Mouse (Mus musculus) embryonic stem cell, embryonic (primary cell): Measurements from ENCODE around the gene Dusp8.

ENCODE experiments used
- CTCF ChIA-PET, 4 experiments: fragments of 300-600 bp in 2 of 4; fragments of 350-600 bp in 2 of 4; sonication (Branson Sonifier 250); formaldehyde crosslinking; loops; one replicate each; lab custom pipeline; 2022; ENCODE audit warnings: inconsistent platforms in 2 of 4; lab: Charles Lee
- POLR2A ChIA-PET, 4 experiments: fragments of 300-600 bp in 2 of 4; fragments of 350-600 bp in 2 of 4; sonication (Branson Sonifier 250); formaldehyde crosslinking; loops; one replicate each; lab custom pipeline; 2022; ENCODE audit warnings: antibody characterized with exemption in 4 of 4, inconsistent platforms in 1 of 4; lab: Charles Lee

Gene Dusp8

DNA sequence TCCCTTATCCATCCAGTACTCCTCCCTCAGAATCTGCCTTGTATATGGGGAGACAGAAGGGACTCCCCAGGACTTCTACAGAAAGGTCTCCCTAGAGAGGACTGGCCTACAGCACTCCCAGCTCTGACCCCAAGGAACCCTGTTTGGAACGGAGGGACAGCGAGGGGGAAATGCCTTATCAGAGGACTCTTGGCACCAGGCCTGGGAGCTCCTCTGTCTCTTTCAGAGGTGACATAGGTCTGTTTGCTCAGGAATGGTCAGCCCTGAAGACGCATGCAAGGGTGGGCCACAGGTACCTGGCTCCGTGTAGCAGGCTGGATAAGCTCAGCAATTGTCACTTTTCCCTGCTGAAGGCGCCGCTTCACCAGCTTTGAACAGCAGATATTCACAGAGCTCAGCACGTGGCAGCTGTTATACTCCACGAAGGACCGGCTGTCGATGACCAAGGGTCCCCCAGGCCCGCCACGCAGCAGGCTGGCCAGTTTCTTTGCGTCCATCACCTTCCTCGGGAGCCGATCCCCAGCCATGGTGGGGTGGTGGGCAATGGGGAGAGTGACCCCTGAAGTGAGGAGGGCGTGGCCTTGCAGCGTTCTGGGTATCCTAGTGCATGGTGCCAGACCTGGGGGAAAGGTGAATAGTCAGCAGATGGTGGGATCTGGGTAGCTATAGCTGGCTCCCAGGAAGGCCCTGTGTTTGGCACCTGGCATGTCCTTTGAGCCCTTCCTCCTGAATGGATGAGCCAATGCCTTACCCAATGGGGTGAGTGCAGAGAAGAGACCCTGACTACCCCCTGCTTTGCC lies 5.8 kb downstream of the Dusp8 start:
- ChIA-PET CTCF (interaction anchor here in 2 of 4 experiments (0.6 to 1.1 kb wide), 5 partner anchors 8 to 964 kb away, joined by 3 to 10 read pairs (median 3); no protein-coding TSS in a partner anchor), POLR2A (interaction anchor here in 3 of 4 experiments (0.5 to 1.7 kb wide), 4 partner anchors 8 to 695 kb away, joined by 3 to 10 read pairs (median 4); no protein-coding TSS in a partner anchor)

DNA sequence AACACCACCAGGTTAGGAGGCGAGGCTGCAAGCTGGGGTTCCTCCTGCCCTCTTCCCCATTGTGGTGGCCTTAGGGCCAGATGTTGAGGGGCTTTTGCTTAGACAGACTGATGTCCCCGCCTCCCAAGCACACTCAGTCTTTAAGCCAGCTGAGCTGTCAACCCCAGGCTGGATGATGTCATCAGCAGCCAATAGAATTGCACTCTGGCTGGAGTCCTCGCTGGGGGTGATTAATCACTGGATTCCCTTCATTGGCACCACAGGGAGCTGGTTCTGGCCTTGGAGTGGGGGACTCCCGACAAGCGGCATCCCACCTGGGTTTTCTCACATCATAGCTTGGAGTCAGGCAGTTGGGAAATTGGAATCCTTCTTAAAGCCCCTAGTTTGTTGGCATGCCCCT lies 6.8 kb downstream of the Dusp8 start:
- ChIA-PET POLR2A (interaction anchor here in 2 of 4 experiments (0.6 to 1.7 kb wide), 2 partner anchors 187 to 393 kb away, joined by 3 to 4 read pairs; no protein-coding TSS in a partner anchor), CTCF (interaction anchor here in 3 of 4 experiments (0.6 to 1.1 kb wide), 3 partner anchors 9 to 136 kb away, joined by 3 to 10 read pairs (median 4); no protein-coding TSS in a partner anchor)

DNA sequence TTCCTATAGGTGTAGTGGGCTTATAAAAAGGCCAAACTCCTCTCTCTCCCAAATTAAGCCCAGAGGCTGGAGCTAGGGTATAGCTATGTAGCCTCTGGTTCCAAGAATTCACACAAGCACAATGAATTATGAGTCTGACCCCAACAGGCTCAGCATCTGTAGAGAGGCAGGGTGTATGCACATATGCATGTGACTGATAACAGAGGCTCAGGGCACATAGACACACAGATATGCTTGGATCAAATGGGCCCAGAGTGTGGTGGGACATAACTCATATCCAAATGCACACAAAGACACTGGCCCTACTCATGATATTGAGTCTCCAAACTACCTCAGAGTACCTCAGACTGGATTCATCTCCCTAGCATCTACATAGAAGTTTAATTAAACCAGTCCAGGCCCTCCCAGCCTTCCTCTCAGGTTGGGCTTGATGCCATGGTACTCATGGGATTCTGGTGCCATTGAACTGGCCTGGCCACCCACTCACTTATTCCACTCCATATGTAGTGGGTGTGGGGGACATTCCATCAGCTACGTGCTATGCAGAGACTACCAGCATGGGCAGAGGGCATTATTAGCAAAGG lies 8.5 kb downstream of the Dusp8 start:
- CTCF ChIA-PET = interaction anchor here in 2 of 4 experiments (0.7 to 1.8 kb wide), 2 partner anchors 11 to 229 kb away, joined by 6 to 8 read pairs; no protein-coding TSS in a partner anchor
- POLR2A ChIA-PET = no interaction called here

DNA sequence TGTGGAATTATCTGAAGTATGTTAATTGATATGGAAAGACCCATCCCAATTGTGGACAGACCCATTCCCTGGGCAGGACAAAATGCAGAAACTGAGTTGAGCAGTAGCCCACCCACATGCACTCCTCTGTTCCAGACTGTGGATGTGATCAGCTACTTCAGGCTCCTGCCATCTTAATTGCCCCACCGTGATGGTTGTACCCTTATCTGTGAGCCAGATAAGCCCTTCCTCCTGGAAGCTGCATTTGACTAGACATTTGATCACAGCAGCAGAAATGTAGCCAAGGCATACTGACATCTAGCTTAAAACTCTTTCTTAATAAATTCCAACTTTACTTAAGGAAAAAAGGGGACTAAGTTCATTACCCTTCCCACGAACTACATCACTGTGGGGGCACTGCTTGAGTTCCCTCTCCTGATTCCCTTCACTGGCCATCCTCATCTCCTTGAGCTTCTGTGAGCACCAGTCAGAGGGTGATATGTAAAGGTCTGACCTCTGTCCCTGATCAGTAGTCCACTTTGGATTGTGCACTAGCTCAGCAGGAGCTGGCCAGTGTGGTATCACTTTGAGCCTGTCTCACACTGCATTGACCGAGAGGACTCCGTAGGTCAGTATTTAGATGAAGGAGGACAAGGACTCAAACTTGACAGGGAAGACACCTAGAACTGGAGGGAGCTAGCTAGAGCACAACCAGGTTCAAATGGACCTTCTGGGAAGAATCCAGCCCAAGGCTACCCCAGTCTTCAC lies 9.3 kb downstream of the Dusp8 start:
- POLR2A ChIA-PET = interaction anchor here in 3 of 4 experiments (0.9 to 6.1 kb wide), 3 partner anchors 8 to 9 kb away, joined by 3 to 30 read pairs (median 7); partner anchors contain the start of gene Dusp8 (in 2 of the 3)
- CTCF ChIA-PET = interaction anchor here in 2 of 4 experiments (0.5 to 1.8 kb wide), 2 partner anchors 11 to 331 kb away, joined by 4 to 6 read pairs; no protein-coding TSS in a partner anchor

DNA sequence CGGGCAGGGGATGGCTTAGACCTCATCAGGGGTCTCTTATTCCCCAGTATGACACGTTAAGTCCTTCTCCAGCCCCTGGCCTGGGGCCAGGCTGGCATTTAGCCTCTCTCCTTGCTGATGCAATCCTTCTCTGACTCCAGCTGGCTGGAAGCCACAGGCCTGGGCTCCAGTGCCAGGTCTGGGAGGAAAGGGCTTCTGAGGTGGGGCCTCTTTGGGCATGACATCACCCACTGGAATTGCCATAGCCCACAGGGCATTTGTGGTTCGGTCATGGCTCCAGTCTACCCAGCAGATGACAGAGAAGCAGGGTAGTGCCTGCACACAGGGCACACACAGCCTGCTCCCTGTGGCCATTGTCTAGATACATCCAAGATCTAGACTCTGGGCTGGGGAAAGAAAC lies 10.8 kb downstream of the Dusp8 start:
- CTCF ChIA-PET = interaction anchor here in 3 of 4 experiments (0.6 to 2.9 kb wide), 6 partner anchors 10 to 155 kb away, joined by 3 to 11 read pairs (median 4); partner anchors contain the start of gene Dusp8 (in 2 of the 3)
- POLR2A ChIA-PET = interaction anchor here in 2 of 4 experiments (0.8 to 6.1 kb wide), 3 partner anchors 10 to 14 kb away, joined by 3 to 30 read pairs (median 7); partner anchors contain the start of gene Dusp8 (in 1 of the 2)

DNA sequence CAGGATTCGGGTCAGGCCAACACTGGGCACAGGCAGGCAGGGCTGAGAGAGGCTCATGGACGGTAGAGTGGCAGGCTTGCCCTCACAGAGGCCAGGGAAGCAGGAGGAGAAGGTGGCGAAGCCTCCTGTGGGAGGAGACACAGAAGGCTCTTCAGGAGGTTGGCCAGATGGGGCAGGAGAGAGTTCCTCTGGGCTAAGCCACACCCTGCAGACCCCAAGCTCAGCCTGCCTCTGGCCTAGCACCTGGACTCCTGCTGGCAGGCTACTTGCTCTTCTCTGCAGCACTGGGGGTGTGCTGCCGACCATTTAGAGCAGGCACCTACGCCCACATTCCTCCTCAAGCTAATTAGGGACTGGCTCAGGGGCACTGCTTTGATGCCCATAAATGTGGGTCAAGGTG lies 11.2 kb downstream of the Dusp8 start:
- CTCF ChIA-PET = interaction anchor here in 3 of 4 experiments (0.6 to 2.9 kb wide), 6 partner anchors 11 to 155 kb away, joined by 3 to 11 read pairs (median 4); partner anchors contain the start of gene Dusp8 (in 2 of the 3)
- POLR2A ChIA-PET = interaction anchor here in 2 of 4 experiments (0.8 to 6.1 kb wide), 3 partner anchors 10 to 13 kb away, joined by 3 to 30 read pairs (median 7); partner anchors contain the start of gene Dusp8 (in 1 of the 2)

DNA sequence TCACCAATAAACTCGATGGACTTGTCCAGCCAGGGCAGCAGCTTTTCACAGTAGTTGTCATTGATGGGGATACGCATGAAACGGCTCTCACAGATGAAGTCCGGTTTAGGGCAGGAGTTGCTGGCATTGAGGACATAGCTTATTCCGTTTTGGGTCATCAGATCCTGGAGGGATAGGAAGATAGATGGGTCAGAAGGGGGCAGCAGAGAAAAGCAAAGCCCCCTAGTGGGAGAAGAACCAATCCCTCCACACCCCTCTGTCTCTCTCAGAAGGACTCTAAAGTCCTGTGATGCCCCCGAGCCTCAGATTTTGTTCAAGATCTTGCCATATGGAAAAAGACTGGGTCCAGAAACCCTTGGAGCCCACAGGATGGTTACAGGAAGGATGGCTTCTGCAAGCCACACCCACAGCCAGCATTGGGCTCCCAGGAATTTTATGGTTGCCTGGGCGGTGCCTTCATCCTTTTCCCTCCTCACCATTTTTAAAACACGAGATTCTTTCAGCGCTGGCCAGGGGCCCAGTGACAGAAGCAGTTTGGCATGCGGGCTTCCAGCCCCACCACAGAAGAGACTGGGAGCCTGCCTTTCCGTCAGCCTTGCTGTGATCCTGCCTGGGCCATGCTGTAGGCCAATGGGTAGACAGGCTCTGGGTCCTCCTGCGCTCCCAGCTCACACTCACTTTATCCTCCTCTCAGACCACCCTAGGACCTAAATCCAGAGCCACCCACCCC lies 11.9 kb downstream of the Dusp8 start:
- POLR2A ChIA-PET = interaction anchor here in 2 of 4 experiments (2.6 to 6.1 kb wide), 2 partner anchors 11 kb away, joined by 7 to 30 read pairs; partner anchors contain the start of gene Dusp8 (in 1 of the 2)

DNA sequence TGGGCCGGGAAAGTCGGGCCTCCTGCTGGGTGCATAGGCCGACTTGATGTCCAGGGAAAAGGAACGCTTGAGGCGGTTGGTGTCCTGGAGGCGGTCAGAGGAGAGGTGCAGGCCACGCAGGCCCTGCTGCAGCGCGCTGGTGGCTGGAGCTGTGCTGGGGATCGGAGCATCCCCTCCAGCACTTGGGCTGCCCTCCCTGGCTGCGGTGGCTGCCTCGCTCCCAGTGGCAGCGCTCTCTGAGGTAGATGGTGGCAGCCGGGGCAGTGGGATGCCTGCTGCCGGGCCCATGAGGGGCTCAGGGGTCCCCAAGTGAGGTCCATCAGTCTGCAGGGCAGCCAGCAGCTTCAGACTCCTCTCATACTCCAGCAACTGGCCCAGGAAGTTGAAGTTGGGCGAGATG lies 13.0 kb downstream of the Dusp8 start:
- ChIA-PET POLR2A (interaction anchor here in 2 of 4 experiments (0.7 to 6.1 kb wide), 5 partner anchors 10 to 54 kb away, joined by 3 to 30 read pairs (median 5); partner anchors contain the start of gene Dusp8 (in 2 of the 2)), CTCF (interaction anchor here (0.5 to 2.9 kb wide), 9 partner anchors 13 to 368 kb away, joined by 3 to 11 read pairs (median 4); partner anchors contain the start of gene Dusp8 (in 2 of the 4))

More for the DNA sequence above, 11.9 kb downstream of the Dusp8 start:
- CTCF ChIA-PET = interaction anchor here (0.6 to 2.9 kb wide), 9 partner anchors 10 to 527 kb away, joined by 3 to 11 read pairs (median 4); no protein-coding TSS in a partner anchor

DNA sequence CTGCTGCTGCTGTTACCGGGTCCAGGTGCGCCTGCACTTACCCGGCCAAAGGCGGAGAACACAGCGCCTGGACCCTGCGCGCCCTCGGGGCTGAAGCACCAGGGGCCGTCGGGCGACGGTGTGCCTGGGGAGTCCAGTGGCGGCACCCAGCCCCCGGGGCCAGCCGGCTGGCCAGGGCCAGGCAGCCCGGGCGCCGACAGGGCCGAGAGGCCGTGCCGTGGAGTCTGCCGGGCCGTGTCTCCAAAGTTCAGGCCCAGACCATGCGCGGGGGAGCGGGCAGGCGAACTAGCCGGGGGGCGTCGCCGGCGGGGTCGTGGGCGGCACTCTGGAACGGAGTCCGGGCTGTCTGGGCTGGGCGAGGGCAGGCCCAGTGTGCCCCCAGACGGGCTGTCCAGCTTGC lies 13.5 kb downstream of the Dusp8 start:
- POLR2A ChIA-PET = interaction anchor here in 3 of 4 experiments (0.6 to 6.1 kb wide), 7 partner anchors 8 to 424 kb away, joined by 3 to 30 read pairs (median 4); partner anchors contain the start of gene Dusp8 (in 2 of the 3)

DNA sequence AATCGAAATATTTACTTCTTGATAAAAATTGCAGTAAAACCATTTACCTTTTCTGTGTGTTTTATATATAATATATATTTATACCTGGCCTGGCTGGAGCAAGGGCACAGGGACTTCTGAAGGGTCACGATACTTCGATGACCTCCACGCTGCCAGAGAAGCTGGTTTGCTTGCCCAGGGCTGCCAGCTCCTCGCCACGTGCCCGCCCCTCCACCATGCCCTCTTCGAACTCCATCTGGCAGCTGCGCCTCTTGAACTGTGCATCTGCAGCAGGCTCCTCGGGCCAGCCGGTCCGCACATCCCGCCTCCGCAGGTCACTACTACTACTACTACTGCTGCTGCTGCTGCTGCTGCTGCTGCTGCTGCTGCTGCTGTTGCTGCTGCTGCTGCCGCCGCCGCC lies 13.9 kb downstream of the Dusp8 start:
- ChIA-PET CTCF (interaction anchor here in 3 of 4 experiments (0.5 to 2.9 kb wide), 7 partner anchors 14 to 1033 kb away, joined by 3 to 11 read pairs (median 3); partner anchors contain the start of gene Dusp8 (in 1 of the 3)), POLR2A (interaction anchor here in 3 of 4 experiments (0.6 to 6.1 kb wide), 10 partner anchors 9 to 423 kb away, joined by 3 to 30 read pairs (median 4); partner anchors contain the start of gene Dusp8 (in 2 of the 3))

More for the DNA sequence above, 13.5 kb downstream of the Dusp8 start:
- CTCF ChIA-PET = interaction anchor here in 3 of 4 experiments (0.5 to 2.9 kb wide), 7 partner anchors 13 to 1033 kb away, joined by 3 to 11 read pairs (median 4); partner anchors contain the start of gene Dusp8 (in 2 of the 3)

DNA sequence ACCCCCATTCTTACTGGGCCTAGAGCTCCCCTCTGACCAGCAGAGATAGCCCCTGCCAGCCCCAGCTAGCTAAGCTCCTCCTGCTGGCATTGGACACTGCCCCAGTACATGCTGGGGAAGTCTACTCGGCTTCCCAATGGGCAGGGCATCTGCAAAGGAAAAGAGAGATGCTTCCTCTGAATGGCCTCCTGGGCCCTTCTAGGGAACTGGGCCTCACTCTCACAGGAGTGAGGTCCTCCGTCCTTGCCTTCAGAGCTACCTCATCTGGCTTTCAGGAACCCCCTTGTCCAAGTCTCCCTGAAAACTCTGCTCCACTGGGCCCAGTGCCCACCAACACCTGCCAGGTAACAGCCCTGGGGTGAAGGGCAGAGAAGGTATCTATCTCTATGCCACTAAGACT lies 14.8 kb downstream of the Dusp8 start:
- CTCF ChIA-PET = interaction anchor here in 1 of 4 experiments (1.7 kb wide), 1 partner anchor 17 kb away, joined by 4 read pairs; no protein-coding TSS in a partner anchor
- POLR2A ChIA-PET = interaction anchor here in 2 of 4 experiments (0.7 to 6.1 kb wide), 7 partner anchors 10 to 203 kb away, joined by 3 to 30 read pairs (median 4); partner anchors contain the start of gene Dusp8 (in 2 of the 2)

DNA sequence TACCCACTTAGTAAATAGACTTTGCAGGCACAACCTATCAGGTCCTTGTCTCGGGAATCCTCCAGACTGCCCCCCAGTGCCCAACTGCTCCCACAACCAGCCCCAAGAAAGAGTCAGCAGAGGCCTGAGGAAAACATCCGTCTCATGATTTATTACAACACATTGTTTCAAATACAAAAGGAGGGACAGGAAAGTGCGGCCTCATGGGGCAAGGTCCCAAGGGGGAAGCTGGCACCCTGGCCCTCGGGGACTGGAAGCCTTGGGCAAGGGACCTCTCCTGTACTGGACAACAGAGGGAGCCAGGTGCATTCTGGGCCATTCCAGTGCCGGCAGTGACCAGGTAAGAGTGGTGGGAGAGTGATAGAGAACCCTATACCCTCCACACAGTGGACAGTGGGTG lies 16.3 kb downstream of the Dusp8 start:
- ChIA-PET POLR2A (no interaction called here), CTCF (no interaction called here)

DNA sequence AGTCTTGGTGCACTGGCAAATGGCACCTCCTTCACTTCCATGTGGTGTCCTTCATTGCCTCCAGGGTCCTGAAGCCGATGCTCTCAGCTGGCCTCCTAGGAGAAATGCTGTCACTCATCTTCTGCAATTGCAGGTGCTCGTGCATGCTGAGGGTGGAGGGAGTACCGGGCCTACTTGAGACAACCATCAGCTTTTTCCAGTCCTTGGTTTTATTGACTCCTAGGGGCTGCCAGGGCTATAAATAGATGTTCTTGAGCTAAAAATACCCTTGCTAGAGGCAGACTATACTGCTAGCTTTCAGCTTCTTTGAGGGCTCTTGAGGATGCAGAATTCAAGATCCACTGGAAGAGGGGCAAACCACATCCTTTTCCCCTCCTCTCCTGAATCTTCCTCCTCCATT lies 18.5 kb downstream of the Dusp8 start:
- CTCF ChIA-PET = interaction anchor here in 2 of 4 experiments (0.6 to 1.4 kb wide), 2 partner anchors 21 to 536 kb away, joined by 3 read pairs; no protein-coding TSS in a partner anchor
- POLR2A ChIA-PET = no interaction called here

DNA sequence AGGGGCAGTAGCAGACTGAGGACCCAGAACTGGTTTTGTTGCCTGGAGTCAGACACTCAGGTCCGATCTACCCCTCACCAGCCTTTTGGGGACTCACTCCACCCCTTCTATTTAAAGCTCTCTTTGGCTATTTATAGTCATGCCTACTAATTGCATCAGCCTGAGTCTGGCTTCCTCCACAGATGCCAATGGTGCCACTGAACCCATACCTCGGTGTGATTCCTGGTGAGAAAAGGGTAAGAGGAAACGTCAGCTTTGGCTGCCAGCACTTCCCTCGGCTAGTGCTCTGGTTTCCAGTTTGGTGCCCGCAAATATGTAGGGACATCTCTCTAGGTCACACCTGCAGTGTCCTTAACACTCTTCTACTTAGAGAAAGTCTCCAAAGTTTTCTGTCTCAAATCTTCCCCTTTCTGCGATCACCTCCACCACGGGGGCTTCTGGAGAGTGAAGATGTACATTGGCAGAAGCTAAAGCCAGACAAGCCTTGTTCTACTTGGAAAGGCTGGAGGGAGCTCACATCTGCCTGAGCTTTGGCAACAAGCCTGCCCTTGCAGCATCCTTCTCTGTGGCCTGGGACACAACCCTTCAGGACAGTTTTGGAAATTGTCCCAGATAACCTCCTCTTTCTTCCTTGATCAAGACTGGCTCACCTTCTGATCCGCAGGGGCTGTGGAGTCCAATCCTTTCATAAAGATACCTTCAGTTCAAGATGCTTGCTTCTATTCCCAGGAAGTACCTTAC lies 21.3 kb downstream of the Dusp8 start:
- POLR2A ChIA-PET = interaction anchor here in 1 of 4 experiments (0.5 kb wide), 1 partner anchor 1268 kb away, joined by 3 read pairs; no protein-coding TSS in a partner anchor
- CTCF ChIA-PET = interaction anchor here in 2 of 4 experiments (0.5 to 1.8 kb wide), 5 partner anchors 22 to 820 kb away, joined by 3 to 4 read pairs (median 3); partner anchors contain the start of gene Dusp8 (in 1 of the 2)

DNA sequence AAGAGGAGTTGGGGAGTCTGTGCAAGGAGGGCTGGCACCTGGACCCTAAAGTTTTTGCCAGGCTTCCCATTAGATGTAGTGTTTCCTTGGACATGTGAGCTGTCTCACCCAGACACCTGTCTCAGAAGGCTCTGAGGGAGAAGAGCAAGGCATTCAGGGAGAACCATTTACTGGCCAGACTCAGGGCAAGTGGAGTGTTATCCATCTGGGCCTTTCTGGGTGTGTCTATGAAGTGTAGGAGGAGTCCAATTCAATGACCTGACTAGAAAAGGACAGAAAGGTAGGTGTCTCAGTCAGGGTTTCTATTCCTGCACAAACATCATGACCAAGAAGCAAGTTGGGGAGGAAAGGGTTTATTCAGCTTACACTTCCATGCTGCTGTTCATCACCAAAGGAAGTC lies 23.9 kb downstream of the Dusp8 start:
- POLR2A ChIA-PET = interaction anchor here in 2 of 4 experiments (0.6 to 1.5 kb wide), 5 partner anchors 10 to 213 kb away, joined by 3 to 7 read pairs (median 4); partner anchors contain the start of gene Dusp8 (in 1 of the 2)
- CTCF ChIA-PET = interaction anchor here (0.6 to 3.4 kb wide), 16 partner anchors 12 to 539 kb away, joined by 3 to 27 read pairs (median 6); partner anchors contain the start of gene Dusp8 (in 2 of the 4)
